Mouse (Mus musculus) left cerebral cortex, adult 18-20 months (tissue): Measurements from ENCODE around the gene Stk10. TPM values are rescaled to one million over a fixed set of nuclear protein-coding genes. Genes with fewer than 3 reads are reported as not detected.

Source experiments
- DNase-seq, 2 experiments: peaks; one replicate each; pipeline ENCODE4 v3.0.0; 2021 to 2022; ENCODE audit warnings: low spot score in 2 of 2, mixed read lengths in 1 of 2
- total RNA-seq, 2 experiments: library from RNA; stranded (reverse); gene quantifications; 2 replicates each; pipeline ENCODE4 v1.2.3; 2021

The Stk10 gene
- total RNA-seq, 2 experiments from 2014 or later: 8.4 to 9.5 TPM

GRCm38 (mm10) chr11:32524122-32524920, 8.8 kb upstream of the Stk10 start:
- no peak for DNase-seq

GRCm38 (mm10) chr11:32527006-32527405, 6.1 kb upstream of the Stk10 start:
- DNase-seq: no peak

- DNase-seq: no peak
These were observed 3.0 kb upstream of the Stk10 start for GRCm38 (mm10) chr11:32530151-32530550.

GRCm38 (mm10) chr11:32531871-32532764, 987 bp upstream of the Stk10 start, which contains the start of gene Efcab9:
Gene Efcab9, minus strand, starts transcription at chr11:32532081.
- no peak for DNase-seq

GRCm38 (mm10) chr11:32533482-32534261, 567 bp downstream of the Stk10 start:
- DNase-seq: peak; percentile 41 to 53

GRCm38 (mm10) chr11:32534453-32535075, 1.5 kb downstream of the Stk10 start:
- no peak for DNase-seq

- DNase-seq: no peak
These were observed 2.5 kb downstream of the Stk10 start for GRCm38 (mm10) chr11:32535646-32536045.

GRCm38 (mm10) chr11:32536954-32537353, 3.8 kb downstream of the Stk10 start:
- DNase-seq: no peak

GRCm38 (mm10) chr11:32538435-32538834, 5.3 kb downstream of the Stk10 start:
- DNase-seq: no peak

GRCm38 (mm10) chr11:32538846-32539245, 5.7 kb downstream of the Stk10 start:
- no peak for DNase-seq

- DNase-seq: no peak
These were observed 6.6 kb downstream of the Stk10 start for GRCm38 (mm10) chr11:32539717-32540116.

- no peak for DNase-seq
These were observed 7.4 kb downstream of the Stk10 start for GRCm38 (mm10) chr11:32540463-32540862.

- DNase-seq: no peak
These were observed 9.1 kb downstream of the Stk10 start for GRCm38 (mm10) chr11:32542181-32542580.

GRCm38 (mm10) chr11:32542687-32543411, 9.7 kb downstream of the Stk10 start:
- DNase-seq: no peak

GRCm38 (mm10) chr11:32544041-32544440, 10.9 kb downstream of the Stk10 start:
- DNase-seq: no peak

GRCm38 (mm10) chr11:32544497-32544896, 11.4 kb downstream of the Stk10 start:
- DNase-seq: no peak

- DNase-seq: peak in 1 of 2 experiments; percentile 38
These were observed 12.5 kb downstream of the Stk10 start for GRCm38 (mm10) chr11:32545605-32546004.

- no peak for DNase-seq
These were observed 13.4 kb downstream of the Stk10 start for GRCm38 (mm10) chr11:32546483-32546882.

- DNase-seq: no peak
These were observed 14.4 kb downstream of the Stk10 start for GRCm38 (mm10) chr11:32547391-32547947.

- DNase-seq: no peak
These were observed 15.1 kb downstream of the Stk10 start for GRCm38 (mm10) chr11:32548240-32548639.
